Mouse (Mus musculus) small intestine, adult 2 months (tissue): ENCODE results near the gene Galp.

Experiments
- CTCF ChIP-seq: fragments of 200-500 bp; IDR thresholded peaks from 2 replicates; pipeline ENCODE4 v1.5.1; 2012; ENCODE audit warnings: low read depth, mild to moderate bottlenecking, control low read depth, inconsistent platforms, low read length, moderate library complexity, mixed read lengths; ENCODE audit not compliant: insufficient replicate concordance, insufficient read length; ENCODE audit errors: extremely low read depth
- POLR2A ChIP-seq: fragments of 200-500 bp; IDR thresholded peaks from 2 replicates; pipeline ENCODE4 v1.6.1; 2012; ENCODE audit warnings: low read depth, mild to moderate bottlenecking, control low read depth, inconsistent platforms, low read length, moderate library complexity

DNA sequence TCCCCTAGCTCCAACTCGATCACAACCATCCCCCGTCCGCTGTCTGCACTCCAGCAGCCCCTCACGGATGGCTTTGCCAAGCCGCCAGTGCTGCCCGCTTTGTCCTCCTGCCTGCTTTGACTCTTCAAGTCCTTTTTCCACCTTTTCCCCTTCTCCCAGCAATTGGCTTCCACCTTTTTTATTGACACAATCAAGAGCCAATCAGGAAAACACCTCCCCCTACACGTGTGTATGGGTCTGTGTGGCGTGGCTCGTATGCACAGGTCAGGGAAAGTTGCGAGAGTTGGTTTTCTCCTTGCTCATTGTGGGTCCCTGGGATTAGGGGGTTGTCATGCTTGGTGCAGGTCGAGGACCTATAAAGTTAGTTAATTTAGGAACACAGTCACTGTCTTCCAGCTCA lies 42.9 kb downstream of the Galp start:
- TF ChIP-seq CTCF, result no peak
- no peak for TF ChIP-seq POLR2A
